Mouse (Mus musculus): ENCODE results near the gene Clba1.

- TF ChIP-seq CTCF (IDR thresholded peaks at IDR 0.05; ENCODE audit: insufficient read depth, low read length) = no peak
- TF ChIP-seq POLR2A (IDR thresholded peaks at IDR 0.05; ENCODE audit: borderline replicate concordance, extremely low read depth, low read depth, low read length) = no peak
Measured at GRCm38 (mm10) chr12:112809641-112810040, 904 bp downstream of the Clba1 start.

Measured in lung, adult 2 months (tissue).